Mouse (Mus musculus) kidney, embryonic 16.5 days (tissue): Measurements from ENCODE around the gene Bend5. TPM values are rescaled to one million over a fixed set of nuclear protein-coding genes. Genes with fewer than 3 reads are reported as not detected.

Experiments
- ATAC-seq: fragments of 200-750 bp; cut with Nextera tagmentation; 2 replicates; pipeline ENCODE4 v1.8.0; 2017; ENCODE audit warnings: moderate TSS enrichment; ENCODE audit not compliant: low FRiP score, low TSS enrichment
- H3K27ac ChIP-seq: fragments of 300-500 bp; sonication (generic); 2 replicates; pipeline ENCODE4 v1.5.1; 2014; ENCODE audit warnings: low read length
- H3K27me3 ChIP-seq: fragments of 300-500 bp; sonication (generic); 2 replicates; pipeline ENCODE4 v1.6.1; 2014; ENCODE audit warnings: low read length, control low read depth, mixed read lengths; ENCODE audit not compliant: insufficient read depth
- H3K36me3 ChIP-seq: fragments of 300-500 bp; sonication (generic); 2 replicates; pipeline ENCODE4 v1.6.1; 2014; ENCODE audit warnings: low read length, control low read depth, mixed read lengths; ENCODE audit not compliant: insufficient read depth
- H3K4me1 ChIP-seq: fragments of 300-500 bp; sonication (generic); 2 replicates; pipeline ENCODE4 v1.6.1; 2014; ENCODE audit warnings: low read length, control low read depth, mixed read lengths; ENCODE audit not compliant: insufficient read depth
- H3K4me2 ChIP-seq: fragments of 300-500 bp; sonication (generic); replicated peaks from 2 replicates; pipeline ENCODE4 v1.6.1; 2014; ENCODE audit warnings: low read depth, low read length
- H3K4me3 ChIP-seq: fragments of 300-500 bp; sonication (generic); 2 replicates; pipeline ENCODE4 v1.5.1; 2014; ENCODE audit warnings: mild to moderate bottlenecking, low read length
- H3K9ac ChIP-seq: fragments of 300-500 bp; sonication (generic); replicated peaks from 2 replicates; pipeline ENCODE4 v1.6.1; 2014; ENCODE audit warnings: low read length
- H3K9me3 ChIP-seq: fragments of 300-500 bp; sonication (generic); 2 replicates; pipeline ENCODE4 v1.6.1; 2016; ENCODE audit warnings: low read length, control low read depth
- WGBS: fragments of 180-500 bp; shearing (Covaris S2); extraction: QIAGEN DNeasy Blood & Tissue Kit; methylation state at CpG from one replicate; pipeline ENCODE4 v1.1.7; 2014; 5-methylcytosine and 5-hydroxymethylcytosine counted together
- polyA plus RNA-seq: library from polyadenylated mRNA; unstranded; fragments of >200 nt; fragmentation: Nextera tagmentation; extraction: Ambion mirVana; gene quantifications from 2 replicates; pipeline ENCODE4 v1.2.1, GENCODE M21; 2015

The Bend5 gene
- polyA plus RNA-seq, 1 experiment from 2014 or later: 28.0 TPM

DNA sequence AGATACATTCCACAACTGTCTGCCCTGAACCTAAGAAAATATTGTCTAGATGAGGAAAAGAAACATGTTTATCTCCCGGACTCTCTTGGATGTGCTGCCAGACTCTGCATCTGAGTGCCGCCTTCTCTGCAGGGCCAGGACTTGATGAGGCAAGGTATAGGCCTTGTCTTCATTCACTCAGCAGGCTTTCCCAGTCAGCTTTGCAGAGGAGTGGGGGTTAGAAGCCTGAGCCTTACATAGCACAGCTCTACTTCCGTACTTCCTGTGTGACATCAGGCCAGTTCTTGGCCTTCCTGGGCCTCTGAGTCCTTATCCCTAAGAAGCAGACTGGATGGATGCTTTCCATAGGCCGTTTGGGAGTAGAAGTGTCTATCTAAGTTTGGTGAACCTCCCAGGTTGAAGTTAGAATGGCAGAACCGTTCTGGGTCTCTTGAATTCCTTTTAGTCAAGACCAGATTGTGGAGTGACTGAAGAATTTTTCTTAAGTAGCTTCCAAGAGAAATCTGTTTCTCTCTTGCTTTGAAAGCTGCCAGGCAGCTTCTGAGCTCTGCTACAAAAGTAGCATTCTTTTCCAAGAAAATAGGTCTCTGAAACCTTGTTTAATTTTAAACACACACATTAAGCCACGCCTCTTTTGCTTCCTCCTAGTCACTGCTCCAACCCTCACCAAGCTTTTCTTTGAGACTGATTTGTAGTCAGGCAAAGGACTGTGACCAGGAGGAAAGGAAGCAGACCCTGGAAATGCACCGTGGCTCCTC is 34.8 kb downstream of the Bend5 start:
- Histone ChIP-seq H3K4me3 (no peak overlapping the region), H3K9ac (no peak overlapping the region), H3K4me2 (no peak overlapping the region), H3K27ac (peak overlapping the region; percentile 3; the same call in 1 of the 2 replicates), H3K27me3 (no peaks in the 10 kb centered on the region), H3K9me3 (no peaks in the 10 kb centered on the region), H3K4me1 (0 out of 2 replicates have a peak, but pooled peaks cover 3% of the 10 kb centered on the region), H3K36me3 (peaks cover 7% of the 10 kb centered on the region)
- ATAC-seq: no peak
- WGBS: 63% methylated on average over 7 of the region's 7 CpGs

DNA sequence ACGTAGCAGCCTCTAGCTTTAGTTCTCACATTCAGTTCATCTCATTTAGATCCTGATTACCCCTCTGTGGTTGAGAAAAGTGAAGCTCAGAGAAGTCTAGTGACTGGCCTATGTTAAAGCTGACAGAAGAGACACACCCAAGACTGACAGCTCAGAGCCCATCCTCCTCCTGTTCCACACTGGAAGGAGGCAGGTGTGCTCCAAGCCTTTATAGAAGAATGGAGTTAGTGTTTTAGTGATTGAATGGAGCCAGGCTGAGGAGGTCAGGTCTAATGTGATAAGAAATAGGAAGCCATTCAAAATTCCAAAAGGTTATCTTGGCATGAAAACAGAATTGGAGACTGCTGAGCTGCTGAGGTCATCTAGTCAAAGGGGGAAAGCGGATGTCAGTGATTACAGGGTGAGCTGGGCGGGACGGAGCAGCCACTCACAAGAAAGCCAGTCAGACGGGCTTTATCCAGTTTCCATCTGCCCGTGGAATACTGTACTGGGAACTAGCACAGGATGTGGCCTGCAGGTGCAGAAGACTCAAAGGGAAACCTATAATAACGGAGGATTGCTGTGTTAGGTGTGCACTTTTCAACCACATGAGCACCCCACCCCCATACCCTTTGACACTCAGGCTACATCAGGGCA is 36.6 kb downstream of the Bend5 start:
- Histone ChIP-seq H3K4me3 (no peak overlapping the region), H3K9me3 (no peaks in the 10 kb centered on the region), H3K27ac (no peak overlapping the region), H3K9ac (no peak overlapping the region), H3K27me3 (no peaks in the 10 kb centered on the region), H3K36me3 (peaks cover 22% of the 10 kb centered on the region), H3K4me1 (0 out of 2 replicates have a peak, but pooled peaks cover 3% of the 10 kb centered on the region), H3K4me2 (no peak overlapping the region)
- peak; percentile 69 for ATAC-seq
- WGBS: 68% methylated on average over 7 of the region's 7 CpGs

DNA sequence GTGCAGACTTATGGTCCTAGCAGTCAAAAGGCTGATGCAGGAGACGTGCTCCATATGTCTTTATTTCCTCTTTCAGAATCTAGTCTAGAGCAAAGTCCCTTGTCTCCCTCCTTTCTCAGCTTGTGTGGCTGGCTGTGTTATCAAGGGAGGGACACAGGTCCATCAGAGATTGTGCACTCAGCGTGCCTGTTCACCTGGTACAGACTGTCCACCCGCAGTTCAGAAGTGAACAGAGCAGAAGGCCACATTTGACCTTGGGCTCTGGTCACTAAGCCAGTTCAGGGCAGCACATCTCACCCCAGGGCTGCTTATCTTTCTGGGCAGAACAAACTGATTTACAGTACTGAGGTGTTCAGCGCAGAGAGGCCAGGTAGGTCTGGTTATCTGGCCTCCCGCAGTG is 37.4 kb downstream of the Bend5 start:
- ATAC-seq: no peak
- WGBS: 79% methylated on average over 5 of the region's 5 CpGs
- Histone ChIP-seq H3K27me3 (no peaks in the 10 kb centered on the region), H3K4me3 (no peak overlapping the region), H3K4me2 (no peak overlapping the region), H3K9ac (no peak overlapping the region), H3K9me3 (no peaks in the 10 kb centered on the region), H3K27ac (no peak overlapping the region), H3K36me3 (peaks cover 22% of the 10 kb centered on the region), H3K4me1 (0 out of 2 replicates have a peak, but pooled peaks cover 3% of the 10 kb centered on the region)

DNA sequence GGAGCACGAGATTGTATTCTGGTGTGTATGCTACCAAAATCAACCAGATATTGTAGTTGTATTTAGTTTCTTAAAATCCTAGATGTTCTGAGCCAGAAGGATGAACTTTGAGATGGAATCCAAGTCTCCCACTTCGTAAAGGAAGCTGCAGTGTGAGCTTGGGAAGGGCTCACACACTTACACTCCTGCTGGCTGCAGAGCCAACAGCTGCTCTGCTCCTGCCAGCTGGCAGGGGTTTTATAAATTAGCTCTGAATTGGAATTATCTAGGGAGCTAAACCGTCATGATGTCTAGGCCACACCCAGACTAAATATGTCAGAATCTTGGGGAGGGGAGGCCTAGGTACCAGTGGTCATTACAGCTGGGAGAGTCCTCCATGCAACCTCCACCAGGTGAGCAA is 38.5 kb downstream of the Bend5 start:
- WGBS: 69% methylated on average over 3 of the region's 3 CpGs
- Histone ChIP-seq H3K27ac (no peak overlapping the region), H3K27me3 (no peaks in the 10 kb centered on the region), H3K36me3 (peaks cover 22% of the 10 kb centered on the region), H3K4me3 (no peak overlapping the region), H3K9me3 (no peaks in the 10 kb centered on the region), H3K4me1 (0 out of 2 replicates have a peak, but pooled peaks cover 3% of the 10 kb centered on the region), H3K9ac (no peak overlapping the region), H3K4me2 (no peak overlapping the region)
- no peak for ATAC-seq

DNA sequence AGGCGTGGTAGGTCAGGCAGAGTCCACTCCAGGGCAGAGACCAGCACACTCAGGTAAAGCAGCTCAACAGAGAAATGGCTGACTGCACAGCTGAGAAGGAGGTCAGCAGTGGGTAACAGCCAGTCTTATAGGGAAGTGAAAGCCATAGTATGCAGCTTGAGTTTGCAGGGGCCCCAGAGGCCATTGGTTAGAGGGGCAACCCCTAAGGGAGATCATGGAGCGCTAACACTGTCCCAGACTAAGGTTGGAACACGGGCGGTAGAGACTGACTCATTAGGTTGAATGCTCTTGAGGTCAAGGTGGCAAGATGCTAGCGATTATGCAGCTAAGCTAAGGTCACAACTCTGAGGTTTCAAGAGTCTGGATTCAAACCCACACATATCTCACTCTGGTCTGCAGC is 40.8 kb downstream of the Bend5 start:
- no peak overlapping the region for H3K4me2 ChIP-seq
- H3K9ac ChIP-seq: no peak overlapping the region
- no peaks in the 10 kb centered on the region for H3K9me3 ChIP-seq
- WGBS: 79% methylated on average over 5 of the region's 5 CpGs
- no peak overlapping the region for H3K4me3 ChIP-seq
- 0 out of 2 replicates have a peak, but pooled peaks cover 3% of the 10 kb centered on the region for H3K4me1 ChIP-seq
- H3K27ac ChIP-seq: no peak overlapping the region
- H3K27me3 ChIP-seq: no peaks in the 10 kb centered on the region
- ATAC-seq: 0 out of 2 replicates have a peak, but pooled peaks have one; percentile 10
- H3K36me3 ChIP-seq: peaks cover 28% of the 10 kb centered on the region

DNA sequence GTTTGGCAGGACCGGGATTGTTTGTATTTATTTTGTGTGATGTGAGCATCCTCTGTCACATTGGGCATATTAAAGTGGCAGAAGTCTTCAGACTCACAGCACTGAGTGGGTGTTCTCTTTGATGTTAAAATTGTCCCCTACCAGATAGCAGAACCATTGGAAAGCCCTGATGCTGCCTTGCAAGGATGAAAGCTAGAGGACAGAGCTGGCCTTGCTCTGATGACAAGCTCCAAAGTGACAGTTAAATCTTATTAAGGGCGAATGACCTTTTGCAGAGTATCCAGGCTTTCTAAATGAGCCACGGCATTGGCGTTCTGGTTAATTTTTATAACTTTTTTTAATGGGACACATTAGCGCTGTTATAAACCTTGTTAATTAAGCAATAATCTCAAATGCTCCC is 42.8 kb downstream of the Bend5 start:
- H3K4me2 ChIP-seq: no peak overlapping the region
- ATAC-seq: no peak
- H3K36me3 ChIP-seq: peaks cover 28% of the 10 kb centered on the region
- H3K27ac ChIP-seq: no peak overlapping the region
- no peaks in the 10 kb centered on the region for H3K27me3 ChIP-seq
- WGBS: 73% methylated on average over 5 of the region's 5 CpGs
- H3K9me3 ChIP-seq: no peaks in the 10 kb centered on the region
- H3K9ac ChIP-seq: no peak overlapping the region
- H3K4me1 ChIP-seq: no peaks in the 10 kb centered on the region
- H3K4me3 ChIP-seq: no peak overlapping the region

DNA sequence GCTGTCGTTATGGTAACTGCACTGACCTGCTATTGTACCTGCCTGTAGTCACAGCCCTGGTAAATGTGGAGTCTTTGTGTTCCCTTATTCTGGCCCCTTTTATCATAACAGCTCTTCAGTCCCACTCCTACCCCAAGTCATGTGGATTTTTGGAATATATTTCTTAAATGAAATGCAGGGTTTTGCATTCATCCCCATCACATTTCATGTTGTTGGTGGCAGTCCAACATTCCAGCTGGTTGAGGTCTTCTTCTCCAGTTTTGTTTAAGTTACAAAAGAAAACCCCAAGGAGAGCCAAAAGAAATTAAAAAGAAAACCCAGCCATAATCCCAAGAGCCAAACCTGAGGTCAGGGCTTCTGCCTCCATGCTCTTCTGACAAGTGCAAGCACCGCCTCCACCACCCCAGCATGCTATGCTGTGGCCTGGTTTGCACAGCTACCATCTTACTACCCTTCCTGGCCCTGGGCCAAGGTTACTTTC is 52.5 kb downstream of the Bend5 start:
- no peaks in the 10 kb centered on the region for H3K36me3 ChIP-seq
- ATAC-seq: no peak
- H3K9me3 ChIP-seq: no peaks in the 10 kb centered on the region
- no peak overlapping the region for H3K4me3 ChIP-seq
- no peak overlapping the region for H3K27ac ChIP-seq
- H3K4me2 ChIP-seq: no peak overlapping the region
- WGBS: 78% methylated on average over 2 of the region's 2 CpGs
- H3K27me3 ChIP-seq: no peaks in the 10 kb centered on the region
- no peak overlapping the region for H3K9ac ChIP-seq
- H3K4me1 ChIP-seq: no peaks in the 10 kb centered on the region

DNA sequence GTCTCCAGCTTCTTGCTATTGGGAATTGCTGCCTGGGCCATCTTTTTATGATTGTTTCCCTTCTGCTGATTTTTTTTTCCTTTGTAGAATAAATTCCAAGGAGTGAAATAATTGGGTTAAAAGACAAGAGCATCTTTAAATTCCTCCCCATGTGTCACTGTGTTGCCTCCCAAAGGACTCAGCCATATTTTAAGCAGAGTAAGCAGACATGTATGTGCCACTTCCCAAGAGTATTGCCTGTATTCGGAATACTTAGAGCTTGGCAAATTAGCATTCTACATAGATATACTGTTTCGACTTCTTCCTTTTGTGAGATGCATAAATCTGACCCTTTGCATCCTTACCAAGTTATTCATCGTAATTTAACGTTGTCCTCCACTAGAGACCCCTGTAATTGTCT is 53.0 kb downstream of the Bend5 start:
- Histone ChIP-seq H3K4me1 (no peaks in the 10 kb centered on the region), H3K27ac (no peak overlapping the region), H3K4me2 (no peak overlapping the region), H3K9me3 (no peaks in the 10 kb centered on the region), H3K27me3 (no peaks in the 10 kb centered on the region), H3K4me3 (no peak overlapping the region), H3K36me3 (no peaks in the 10 kb centered on the region), H3K9ac (no peak overlapping the region)
- no peak for ATAC-seq
- 75% methylated on average over 4 of the region's 4 CpGs for WGBS

DNA sequence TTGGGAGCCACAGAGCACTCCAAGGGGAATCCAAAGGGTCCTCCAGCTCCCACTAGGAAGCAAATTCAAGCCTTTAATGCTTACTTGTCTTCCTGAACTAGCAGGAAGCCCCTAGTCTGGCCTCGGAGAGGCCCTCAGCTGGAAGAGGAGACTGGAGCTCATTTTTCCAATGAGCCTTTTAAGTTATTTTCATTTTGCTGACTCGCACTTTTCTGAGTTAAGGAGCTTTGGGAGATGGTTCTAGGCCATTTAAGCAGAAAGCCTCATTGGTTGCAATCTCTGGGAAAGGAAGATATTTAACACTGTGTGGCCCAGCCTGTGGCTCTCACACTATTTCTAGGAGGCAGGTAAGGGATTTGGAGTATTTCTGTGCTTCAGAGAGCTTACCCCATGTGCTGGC is 55.0 kb downstream of the Bend5 start:
- no peaks in the 10 kb centered on the region for H3K36me3 ChIP-seq
- H3K9me3 ChIP-seq: no peaks in the 10 kb centered on the region

DNA sequence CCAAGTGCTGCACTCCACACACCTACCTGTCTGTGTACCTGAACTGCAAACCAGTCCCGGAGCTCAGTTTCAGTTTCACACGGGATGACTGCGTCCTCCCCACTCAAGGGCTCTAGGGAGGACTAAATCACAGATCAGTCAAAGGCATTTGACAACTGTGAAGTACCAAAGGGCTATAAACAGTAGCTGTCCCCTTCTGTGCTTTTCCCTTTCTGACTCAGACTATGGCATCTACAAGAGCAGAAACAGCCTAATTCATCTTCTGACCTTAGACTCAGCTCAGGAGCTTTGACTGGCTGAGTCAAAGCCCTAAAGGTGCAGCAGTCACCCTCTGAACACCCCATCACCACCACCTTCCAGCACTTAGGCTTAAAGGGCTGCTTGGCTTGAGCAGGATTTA is 56.9 kb downstream of the Bend5 start:
- H3K4me2 ChIP-seq: no peak overlapping the region
- no peaks in the 10 kb centered on the region for H3K36me3 ChIP-seq
- 52% methylated on average over 3 of the region's 3 CpGs for WGBS

More for the DNA sequence above, 55.0 kb downstream of the Bend5 start:
- no peak for ATAC-seq
- H3K4me3 ChIP-seq: no peak overlapping the region
- H3K27ac ChIP-seq: no peak overlapping the region
- H3K4me1 ChIP-seq: no peaks in the 10 kb centered on the region
- H3K27me3 ChIP-seq: no peaks in the 10 kb centered on the region
- no peak overlapping the region for H3K4me2 ChIP-seq
- 72% methylated on average over 2 of the region's 2 CpGs for WGBS
- H3K9ac ChIP-seq: no peak overlapping the region

More for the DNA sequence above, 56.9 kb downstream of the Bend5 start:
- Histone ChIP-seq H3K9me3 (no peaks in the 10 kb centered on the region), H3K4me1 (no peaks in the 10 kb centered on the region), H3K27me3 (no peaks in the 10 kb centered on the region), H3K4me3 (no peak overlapping the region), H3K9ac (no peak overlapping the region), H3K27ac (no peak overlapping the region)
- ATAC-seq: no peak
